Mouse (Mus musculus): ENCODE data around the gene Pou3f3.

- TF ChIP-seq CTCF (IDR thresholded peaks at IDR 0.05; ENCODE audit: low read depth, low read length) (no peak), POLR2A (IDR thresholded peaks at IDR 0.05; ENCODE audit: borderline replicate concordance, low read depth, low read length) (no peak)
Observed at GRCm38 (mm10) chr1:42709024-42709423, 13.5 kb downstream of the Pou3f3 start.

All from bone marrow macrophage, adult 2 months (primary cell).